Comparison of ENCODE assay signal across 8 mouse cellular contexts in genomic region chr17:6655087-6655511, GRCm38 (mm10). TPM values are rescaled to one million over a fixed set of nuclear protein-coding genes. Genes with fewer than 3 reads are reported as not detected.
A peak's percentile ranks its signal among the peaks of the same experiment; 100 is the strongest.
DNase-seq lines count a peak whose midpoint lies in the region; ATAC-seq and TF ChIP-seq lines count a peak whose summit lies in the region.
"Not testable (repeated sequence)": the region's sequence is repeated elsewhere in the genome, so short reads cannot be mapped to it uniquely, and the experiment has no call there.

No protein-coding gene starts in this region.

- not testable (repeated sequence) for H3K9me3 ChIP-seq in ES-Bruce4 (replicated peaks; ENCODE audit: control insufficient read depth, insufficient read depth, low read length, poor library complexity, severe bottlenecking); heart, postnatal 0 days (replicated peaks; ENCODE audit: control insufficient read depth, low read length); liver, embryonic 16.5 days (replicated peaks; ENCODE audit: control insufficient read depth, low read length)

- peak overlapping the region; percentile 91 for H3K4me3 ChIP-seq in ES-Bruce4 (ENCODE audit: low read depth, low read length)
- H3K4me3 ChIP-seq in heart, postnatal 0 days (ENCODE audit: low read depth, low read length): peak overlapping the region; percentile 62
- peak overlapping the region; percentile 68 for H3K4me3 ChIP-seq in liver, embryonic 16.5 days (ENCODE audit: low read depth, low read length)

- H3K9ac ChIP-seq in ES-Bruce4 (ENCODE audit: low read depth, poor library complexity, severe bottlenecking): peak overlapping the region; percentile 28; the same call in 1 of the 2 replicates
- H3K9ac ChIP-seq in heart, postnatal 0 days (replicated peaks; ENCODE audit: low read depth, low read length): peak overlapping the region; percentile 48
- peak overlapping the region; percentile 69 for H3K9ac ChIP-seq in liver, embryonic 16.5 days (ENCODE audit: low read depth, low read length)

- TF ChIP-seq CTCF in ES-Bruce4 (IDR thresholded peaks at IDR 0.05; ENCODE audit: low read depth, low read length); heart, postnatal 0 days (IDR thresholded peaks at IDR 0.05; ENCODE audit: low read depth): not testable (repeated sequence)

- TF ChIP-seq POLR2A in ES-Bruce4 (IDR thresholded peaks at IDR 0.05; ENCODE audit: insufficient read depth, low read length): not testable (repeated sequence)

- peak; percentile 36 for DNase-seq in c-Kit-positive CD71-positive TER-119-negative erythroid progenitor cells, embryonic 14.5 days (ENCODE audit: low read depth)
- DNase-seq in fibroblast of lung, adult 2 months (ENCODE audit: low read depth): peak; percentile 47
- DNase-seq in heart, postnatal 0 days (ENCODE audit: low spot score): peak; percentile 72
- peak; percentile 78 for DNase-seq in kidney, postnatal 10 days
- DNase-seq in neural tube, embryonic 10.5 days (ENCODE audit: extremely low spot score, low spot score): peak; percentile 84
- DNase-seq in telencephalon, adult 2 months (ENCODE audit: low read depth, low spot score): peak; percentile 48

- TF ChIP-seq EP300 in ES-Bruce4 (IDR thresholded peaks at IDR 0.05; ENCODE audit: insufficient read depth, low read depth, low read length); heart, postnatal 0 days (IDR thresholded peaks at IDR 0.05; ENCODE audit: low read depth): not testable (repeated sequence)

- not testable (repeated sequence) for H3K27ac ChIP-seq in ES-Bruce4 (ENCODE audit: insufficient read depth, low read length); liver, embryonic 16.5 days (ENCODE audit: low read length)
- H3K27ac ChIP-seq in heart, postnatal 0 days (ENCODE audit: low read depth): peak overlapping the region; percentile 61

- H3K4me1 ChIP-seq in ES-Bruce4 (ENCODE audit: control insufficient read depth, insufficient read depth, low read length); heart, postnatal 0 days (ENCODE audit: control insufficient read depth, insufficient read depth); liver, embryonic 16.5 days (ENCODE audit: control insufficient read depth, low read depth, low read length): not testable (repeated sequence)

- H3K36me3 ChIP-seq in ES-Bruce4 (ENCODE audit: control insufficient read depth, insufficient read depth, low read length, poor library complexity, severe bottlenecking); heart, postnatal 0 days (replicated peaks; ENCODE audit: control insufficient read depth, insufficient read depth, low read length); liver, embryonic 16.5 days (ENCODE audit: control insufficient read depth, insufficient read depth): not testable (repeated sequence)

- not testable (repeated sequence) for H3K27me3 ChIP-seq in ES-Bruce4 (ENCODE audit: control insufficient read depth, insufficient read depth, low read length, poor library complexity, severe bottlenecking); heart, postnatal 0 days (ENCODE audit: control insufficient read depth, insufficient read depth, low read length); liver, embryonic 16.5 days (ENCODE audit: control insufficient read depth, insufficient read depth, low read depth, low read length)

- WGBS in heart, postnatal 0 days: 0% methylated on average over 33 of the region's 36 CpGs
- WGBS in liver, embryonic 16.5 days (ENCODE audit: insufficient replicate concordance): under 1% methylated on average over 36 of the region's 36 CpGs

- ATAC-seq in heart, postnatal 0 days (ENCODE audit: insufficient read depth, low read depth): peak; percentile 82
- peak; percentile 63 for ATAC-seq in liver, embryonic 16.5 days (ENCODE audit: low read depth)

- H3K4me2 ChIP-seq in heart, postnatal 0 days (ENCODE audit: low read depth, low read length): peak overlapping the region; percentile 66
- H3K4me2 ChIP-seq in liver, embryonic 16.5 days (ENCODE audit: low read depth, low read length): peak overlapping the region; percentile 77

RNA-seq across cellular contexts. Expression of gene Dynlt1f, which starts 0.6 kb away (rescaled TPM):
- polyA plus RNA-seq in ES-Bruce4 (2011; ENCODE audit: insufficient read depth, insufficient read length, low read depth, missing spikeins): 151 and 168 TPM in 2 replicates
- 130 and 148 TPM in 2 replicates for total RNA-seq in heart, postnatal 0 days (2014; rRNA removed; ENCODE audit: low replicate concordance)
- 213 TPM in 2 replicates for polyA plus RNA-seq in heart, postnatal 0 days (2015; fragmentation: Nextera tagmentation; extraction: Ambion mirVana)
- 64.6 and 76.0 TPM in 2 replicates for polyA plus RNA-seq in liver, embryonic 16.5 days (2015; fragmentation: Nextera tagmentation; extraction: Ambion mirVana)

RNA-seq across cellular contexts. Expression of gene Sytl3, which starts 3.8 kb away (rescaled TPM):
- 0.45 TPM in 1 of 2 replicates, not detected in the other for polyA plus RNA-seq in ES-Bruce4 (2011; ENCODE audit: insufficient read depth, insufficient read length, low read depth, missing spikeins)
- 1.9 TPM in 1 of 2 replicates, not detected in the other for total RNA-seq in heart, postnatal 0 days (2014; rRNA removed; ENCODE audit: low replicate concordance)
- 0.18 and 0.40 TPM in 2 replicates for polyA plus RNA-seq in heart, postnatal 0 days (2015; fragmentation: Nextera tagmentation; extraction: Ambion mirVana)
- polyA plus RNA-seq in liver, embryonic 16.5 days (2015; fragmentation: Nextera tagmentation; extraction: Ambion mirVana): 0.18 and 0.28 TPM in 2 replicates

RNA-seq across cellular contexts. Expression of gene Dynlt1c, which starts 53.6 kb away (rescaled TPM):
- 26.1 and 28.0 TPM in 2 replicates for polyA plus RNA-seq in ES-Bruce4 (2011; ENCODE audit: insufficient read depth, insufficient read length, low read depth, missing spikeins)
- 2.1 and 4.9 TPM in 2 replicates for total RNA-seq in heart, postnatal 0 days (2014; rRNA removed; ENCODE audit: low replicate concordance)
- polyA plus RNA-seq in heart, postnatal 0 days (2015; fragmentation: Nextera tagmentation; extraction: Ambion mirVana): 16.5 and 17.8 TPM in 2 replicates
- polyA plus RNA-seq in liver, embryonic 16.5 days (2015; fragmentation: Nextera tagmentation; extraction: Ambion mirVana): 8.5 and 9.3 TPM in 2 replicates
